Mouse (Mus musculus) neural tube, embryonic 12.5 days (tissue): ENCODE data around the gene Ptprcap. TPM values are rescaled to one million over a fixed set of nuclear protein-coding genes. Genes with fewer than 3 reads are reported as not detected.

Experiments
- ATAC-seq: fragments of 200-750 bp; cut with Nextera tagmentation; 2 replicates; pipeline ENCODE4 v1.8.0; 2017; ENCODE audit warnings: low read depth, mild to moderate bottlenecking, moderate TSS enrichment, moderate library complexity; ENCODE audit not compliant: low FRiP score
- H3K27ac ChIP-seq: fragments of 300-500 bp; sonication (generic); 2 replicates; pipeline ENCODE4 v1.5.1; 2016
- H3K27me3 ChIP-seq: fragments of 300-500 bp; sonication (generic); replicated peaks from 2 replicates; pipeline ENCODE4 v1.6.1; 2016; ENCODE audit warnings: mild to moderate bottlenecking
- H3K36me3 ChIP-seq: fragments of 300-500 bp; sonication (generic); 2 replicates; pipeline ENCODE4 v1.6.1; 2016; ENCODE audit warnings: mild to moderate bottlenecking
- H3K4me1 ChIP-seq: fragments of 300-500 bp; sonication (generic); 2 replicates; pipeline ENCODE4 v1.6.1; 2016
- H3K4me2 ChIP-seq: fragments of 300-500 bp; sonication (generic); replicated peaks from 2 replicates; pipeline ENCODE4 v1.6.1; 2016; ENCODE audit warnings: mild to moderate bottlenecking
- H3K4me3 ChIP-seq: fragments of 300-500 bp; sonication (generic); 2 replicates; pipeline ENCODE4 v1.5.1; 2016
- H3K9ac ChIP-seq: fragments of 300-500 bp; sonication (generic); 2 replicates; pipeline ENCODE4 v1.6.1; 2016; ENCODE audit warnings: mild to moderate bottlenecking
- H3K9me3 ChIP-seq: fragments of 300-500 bp; sonication (generic); 2 replicates; pipeline ENCODE4 v1.6.1; 2016; ENCODE audit warnings: mild to moderate bottlenecking
- WGBS: fragments of 180-500 bp; shearing (Covaris S2); methylation state at CpG from one replicate; pipeline ENCODE4 v1.1.7; 2016; 5-methylcytosine and 5-hydroxymethylcytosine counted together
- polyA plus RNA-seq: library from polyadenylated mRNA; unstranded; fragments of >200 nt; fragmentation: Nextera tagmentation; extraction: Ambion mirVana; gene quantifications from 2 replicates; pipeline ENCODE4 v1.2.1, GENCODE M21; 2016

Ptprcap gene
- polyA plus RNA-seq, 1 experiment from 2014 or later: 0.94 TPM

DNA sequence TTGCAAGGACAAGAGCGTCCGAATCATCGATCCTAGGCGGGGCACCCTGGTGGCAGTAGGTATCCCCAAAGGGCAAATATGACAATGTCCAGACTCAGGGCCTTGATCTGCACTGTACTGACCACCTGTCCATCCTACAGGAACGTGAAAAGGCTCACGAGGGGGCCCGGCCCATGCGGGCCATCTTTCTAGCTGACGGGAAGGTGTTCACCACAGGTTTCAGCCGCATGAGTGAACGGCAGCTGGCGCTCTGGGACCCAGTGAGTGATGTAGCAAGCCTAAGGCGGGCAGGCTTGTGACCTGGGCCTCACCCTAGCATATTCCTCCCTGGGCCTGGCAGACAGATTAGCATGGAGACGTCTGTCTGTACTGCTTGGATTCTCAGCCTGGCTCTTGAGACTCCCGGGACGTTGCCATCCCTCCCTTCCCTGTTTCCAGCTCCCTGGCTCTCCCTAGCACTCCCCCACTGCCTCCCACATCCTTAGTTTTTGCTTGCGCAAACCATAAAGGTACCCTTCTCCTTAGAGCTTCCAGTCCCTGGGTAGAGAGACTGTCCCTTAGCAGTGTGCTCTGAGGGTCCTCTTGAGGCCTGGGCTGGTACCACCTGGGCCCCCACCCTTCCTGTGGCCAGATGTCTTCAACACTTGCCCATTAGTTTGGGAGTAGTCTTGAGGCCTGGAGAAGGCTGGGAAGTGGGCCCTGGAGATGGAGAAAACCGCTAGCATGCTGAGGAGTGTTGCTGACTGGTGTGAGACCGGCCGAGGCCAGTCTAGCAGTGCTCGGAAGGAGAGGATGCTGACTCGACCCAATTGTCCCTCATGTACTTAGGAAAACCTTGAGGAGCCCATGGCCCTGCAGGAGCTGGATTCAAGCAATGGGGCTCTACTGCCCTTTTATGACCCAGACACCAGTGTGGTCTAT, 2.6 kb upstream of the Ptprcap start:
- H3K27ac ChIP-seq: no peak overlapping the region
- peaks cover 42% of the 10 kb centered on the region for H3K36me3 ChIP-seq
- H3K9me3 ChIP-seq: no peaks in the 10 kb centered on the region
- ATAC-seq: no peak
- H3K4me2 ChIP-seq: no peak overlapping the region
- WGBS: 91% methylated on average over 22 of the region's 22 CpGs
- H3K4me3 ChIP-seq: no peak overlapping the region
- peaks cover 17% of the 10 kb centered on the region for H3K4me1 ChIP-seq
- H3K27me3 ChIP-seq: no peaks in the 10 kb centered on the region
- H3K9ac ChIP-seq: no peak overlapping the region

DNA sequence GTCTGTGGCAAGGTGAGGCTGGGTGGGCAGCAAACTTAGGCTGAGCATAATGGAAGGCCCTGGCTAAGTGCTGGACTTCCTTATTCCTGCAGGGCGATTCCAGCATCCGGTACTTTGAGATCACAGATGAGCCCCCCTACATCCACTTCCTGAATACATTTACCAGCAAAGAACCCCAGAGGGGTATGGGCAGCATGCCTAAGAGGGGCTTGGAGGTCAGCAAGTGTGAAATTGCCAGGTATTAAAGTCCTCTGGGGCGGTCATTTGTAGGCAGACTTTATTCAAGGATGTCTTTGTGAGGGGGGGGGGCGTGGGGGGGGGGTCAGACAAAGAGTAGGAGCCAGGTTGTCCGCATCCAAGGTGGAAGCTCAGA, 1.9 kb upstream of the Ptprcap start:
- peaks cover 49% of the 10 kb centered on the region for H3K36me3 ChIP-seq
- peaks cover 17% of the 10 kb centered on the region for H3K4me1 ChIP-seq

DNA sequence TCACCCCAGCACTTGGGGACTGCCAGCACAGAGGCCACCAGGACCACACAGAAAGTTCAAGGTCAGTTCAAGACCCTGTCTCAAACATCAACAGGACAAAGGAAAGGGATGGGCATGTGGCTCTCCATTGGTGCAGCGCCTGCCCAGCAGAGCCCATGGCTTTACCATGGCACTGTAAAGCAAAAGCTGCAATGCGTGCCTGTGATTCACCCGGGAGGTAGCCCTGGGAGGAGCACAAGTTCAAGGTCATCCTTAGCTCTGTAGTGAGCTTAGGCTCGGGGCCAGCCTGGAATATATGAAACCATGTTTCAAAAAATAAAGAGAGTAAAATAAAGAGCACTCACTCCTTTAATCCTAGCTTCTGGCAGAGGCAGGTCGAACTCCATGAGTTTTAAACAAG, 1.5 kb upstream of the Ptprcap start:
- Histone ChIP-seq H3K4me3 (no peak overlapping the region), H3K27me3 (no peaks in the 10 kb centered on the region), H3K9ac (no peak overlapping the region), H3K9me3 (no peaks in the 10 kb centered on the region), H3K4me1 (peaks cover 17% of the 10 kb centered on the region), H3K4me2 (no peak overlapping the region), H3K36me3 (peaks cover 53% of the 10 kb centered on the region), H3K27ac (no peak overlapping the region)
- no peak for ATAC-seq
- 87% methylated on average over 5 of the region's 5 CpGs for WGBS

More for the DNA sequence above, 1.9 kb upstream of the Ptprcap start:
- H3K4me3 ChIP-seq: no peak overlapping the region
- WGBS: 67% methylated on average over 5 of the region's 5 CpGs
- no peaks in the 10 kb centered on the region for H3K9me3 ChIP-seq
- no peak overlapping the region for H3K4me2 ChIP-seq
- no peak overlapping the region for H3K27ac ChIP-seq
- H3K9ac ChIP-seq: no peak overlapping the region
- H3K27me3 ChIP-seq: no peaks in the 10 kb centered on the region
- ATAC-seq: no peak

DNA sequence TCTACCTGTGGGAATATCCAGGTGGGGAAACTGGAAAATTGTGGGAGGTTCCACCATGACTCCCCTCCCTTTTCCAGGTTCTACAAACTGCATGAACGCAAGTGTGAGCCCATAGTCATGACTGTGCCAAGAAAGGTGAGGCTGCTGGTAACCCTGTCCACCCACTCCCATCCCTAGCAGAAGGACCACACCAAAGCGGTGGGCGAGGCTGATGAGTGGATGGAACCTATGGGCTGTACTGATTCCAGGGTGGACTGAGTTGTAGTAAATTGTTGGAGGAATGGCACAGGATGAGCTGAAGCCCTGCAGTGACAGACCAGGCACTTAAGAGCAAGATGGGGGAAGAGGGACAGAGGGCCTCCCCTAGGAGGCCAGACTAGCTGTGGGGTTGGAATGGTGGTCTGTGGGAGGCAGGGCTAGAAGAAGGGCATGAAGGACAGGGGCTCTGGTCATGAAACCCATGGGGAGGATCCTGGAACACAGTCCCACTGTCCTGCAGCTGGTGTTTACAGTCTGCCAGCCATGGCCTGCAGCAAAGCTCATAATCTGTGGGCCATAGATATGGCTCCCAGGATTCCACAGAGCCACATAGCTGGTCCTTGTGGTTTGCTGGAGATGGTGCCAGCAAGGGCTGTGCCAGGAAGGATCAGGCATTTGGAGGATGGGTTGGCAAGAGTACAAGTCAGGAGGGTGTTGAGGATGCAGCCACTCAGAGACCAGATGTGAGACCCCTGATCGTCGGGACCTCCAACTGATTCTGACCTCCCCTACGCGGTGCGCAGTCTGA, 766 bp upstream of the Ptprcap start:
- Histone ChIP-seq H3K9me3 (no peaks in the 10 kb centered on the region), H3K27me3 (no peaks in the 10 kb centered on the region), H3K4me1 (peaks cover 16% of the 10 kb centered on the region), H3K27ac (no peak overlapping the region), H3K4me2 (no peak overlapping the region), H3K36me3 (peaks cover 60% of the 10 kb centered on the region), H3K4me3 (no peak overlapping the region), H3K9ac (no peak overlapping the region)
- WGBS: 91% methylated on average over 8 of the region's 8 CpGs
- no peak for ATAC-seq

DNA sequence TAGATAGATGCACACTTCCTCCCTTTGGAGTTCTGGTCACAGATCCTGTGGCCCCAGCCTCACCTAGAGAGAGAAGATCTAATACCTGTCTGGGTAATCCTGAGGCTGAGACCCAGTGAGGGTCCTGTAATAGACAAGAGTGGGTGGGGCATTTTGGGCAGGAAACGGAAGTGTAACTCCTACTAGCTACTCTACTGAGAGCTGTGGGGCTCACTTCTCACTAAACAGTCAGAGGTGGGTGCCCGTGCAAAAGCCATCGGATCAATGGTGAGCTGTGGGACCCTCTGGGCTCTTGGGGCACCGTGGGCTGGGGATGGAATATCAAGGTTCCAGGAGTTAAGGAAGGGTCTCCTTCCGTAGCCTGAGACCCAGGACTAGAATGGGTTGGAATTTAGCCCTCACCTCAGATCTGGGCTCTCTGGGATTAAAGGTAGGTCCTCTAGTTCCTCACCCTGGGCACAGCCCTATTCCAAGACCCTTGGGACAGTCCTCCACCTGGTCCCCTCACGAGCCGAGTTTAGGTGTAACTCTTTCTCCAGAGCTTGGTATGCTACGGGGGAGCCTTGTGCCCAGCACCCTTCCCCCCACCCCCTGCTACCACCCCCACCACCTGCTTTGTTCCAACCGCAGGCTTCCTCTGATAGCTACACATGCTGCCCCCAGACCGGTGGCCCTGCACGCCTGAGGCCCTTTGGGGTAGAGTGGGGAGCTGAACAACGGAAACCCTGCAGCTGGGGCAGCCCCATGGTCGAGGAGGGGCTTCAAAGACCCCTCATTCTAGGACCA, 1.2 kb downstream of the Ptprcap start:
- ATAC-seq: no peak
- Histone ChIP-seq H3K36me3 (peaks cover 80% of the 10 kb centered on the region), H3K27ac (no peak overlapping the region), H3K4me2 (no peak overlapping the region), H3K27me3 (no peaks in the 10 kb centered on the region), H3K4me3 (no peak overlapping the region), H3K9me3 (no peaks in the 10 kb centered on the region), H3K9ac (no peak overlapping the region), H3K4me1 (peaks cover 1% of the 10 kb centered on the region; the same call in 1 of the 2 replicates)
- 78% methylated on average over 13 of the region's 13 CpGs for WGBS

DNA sequence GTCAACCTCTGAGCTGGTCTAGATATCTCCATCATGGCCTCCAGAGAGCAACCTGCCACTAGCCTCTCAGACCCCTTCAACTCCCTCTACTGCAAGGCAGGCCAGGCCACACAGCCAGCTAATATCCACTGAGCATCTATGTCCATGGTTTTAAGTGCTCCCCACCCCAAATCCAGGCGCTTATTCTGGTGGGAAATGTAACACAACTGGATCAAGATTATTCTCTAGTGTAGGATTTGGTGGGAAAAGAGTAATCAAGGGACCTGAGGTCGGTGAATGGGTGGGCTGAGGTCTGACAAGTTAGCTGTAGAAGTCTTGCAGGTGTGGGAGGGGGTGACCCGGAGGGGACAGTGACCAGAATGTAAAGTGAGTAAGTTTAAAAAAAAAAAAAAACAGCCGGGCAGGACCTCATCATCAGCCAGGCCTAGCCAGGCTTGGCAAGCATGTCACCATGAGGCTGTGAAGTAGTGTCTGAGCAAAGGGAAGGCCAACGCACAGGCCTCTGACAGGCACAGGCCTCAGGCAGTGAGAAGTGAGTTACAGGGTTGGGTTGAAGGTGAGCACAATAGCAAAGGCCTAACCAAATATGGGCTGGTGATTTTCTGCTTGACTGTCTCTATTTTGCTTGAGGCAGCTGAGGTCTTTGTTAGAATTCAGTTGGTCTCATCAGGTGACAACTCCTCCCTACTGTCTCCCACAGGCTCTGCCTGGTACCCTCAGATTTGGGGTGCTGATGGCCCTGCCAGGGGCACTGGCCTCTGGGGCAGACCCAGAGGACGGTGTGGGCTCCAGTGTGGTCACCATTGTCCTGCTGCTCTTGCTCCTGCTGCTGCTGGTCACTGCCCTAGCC, 2.0 kb downstream of the Ptprcap start:
- no peak for ATAC-seq
- Histone ChIP-seq H3K36me3 (peaks cover 78% of the 10 kb centered on the region), H3K4me3 (no peak overlapping the region; the same call in 1 of the 2 replicates), H3K4me1 (no peaks in the 10 kb centered on the region), H3K9me3 (no peaks in the 10 kb centered on the region), H3K27ac (no peak overlapping the region; the same call in 1 of the 2 replicates), H3K27me3 (no peaks in the 10 kb centered on the region), H3K4me2 (no peak overlapping the region), H3K9ac (0 out of 2 replicates have a peak overlapping the region, but pooled peaks have one; percentile 13)
- WGBS: 72% methylated on average over 6 of the region's 6 CpGs

DNA sequence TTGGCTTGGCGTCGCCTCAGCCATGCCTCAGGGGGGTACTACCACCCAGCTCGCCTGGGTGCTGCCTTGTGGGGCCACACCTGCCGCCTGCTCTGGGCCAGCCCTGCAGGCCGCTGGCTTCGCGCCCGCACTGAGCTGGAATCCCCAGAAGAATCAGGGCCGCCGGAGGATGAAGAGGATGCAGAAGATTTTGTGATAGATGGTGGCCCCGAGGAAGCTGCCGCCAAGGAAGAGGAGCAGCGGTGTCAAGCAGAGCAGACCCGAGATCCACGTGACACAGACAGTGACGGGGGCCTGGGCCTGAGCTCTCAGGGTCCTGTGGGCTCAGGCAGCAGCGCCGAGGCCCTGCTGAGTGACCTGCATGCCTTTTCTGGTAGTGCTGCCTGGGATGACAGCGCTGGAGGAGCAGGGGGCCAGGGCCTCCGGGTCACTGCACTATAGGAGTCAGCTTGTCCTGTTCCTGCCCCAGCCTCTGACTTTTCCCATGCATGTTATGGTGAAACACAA, 2.7 kb downstream of the Ptprcap start:
- Histone ChIP-seq H3K27ac (no peak overlapping the region; the same call in 1 of the 2 replicates), H3K36me3 (peaks cover 77% of the 10 kb centered on the region), H3K27me3 (no peaks in the 10 kb centered on the region), H3K4me2 (no peak overlapping the region), H3K4me3 (no peak overlapping the region; the same call in 1 of the 2 replicates), H3K9ac (0 out of 2 replicates have a peak overlapping the region, but pooled peaks have one; percentile 13), H3K9me3 (no peaks in the 10 kb centered on the region), H3K4me1 (no peaks in the 10 kb centered on the region)
- ATAC-seq: no peak
- 77% methylated on average over 20 of the region's 20 CpGs for WGBS

DNA sequence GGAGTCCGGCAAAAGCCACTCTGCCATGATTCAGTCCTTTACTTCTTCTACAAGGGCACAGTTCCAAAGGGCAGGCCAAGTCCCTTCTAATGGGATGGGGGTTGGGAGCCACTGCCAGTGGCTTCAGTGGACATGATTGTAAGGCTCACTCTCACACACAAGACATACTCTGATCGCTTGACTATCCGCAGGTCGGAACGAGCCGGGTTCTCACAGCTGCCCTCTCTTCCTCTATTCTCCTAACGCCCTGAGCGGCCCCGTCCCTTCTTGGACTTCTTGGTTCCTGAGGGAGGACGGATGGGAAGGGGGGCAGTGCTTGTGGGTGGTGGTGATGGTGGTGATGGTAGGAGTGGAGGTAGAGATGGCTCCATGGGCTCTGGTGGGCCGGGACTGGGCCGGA, 3.4 kb downstream of the Ptprcap start:
- Histone ChIP-seq H3K9me3 (no peaks in the 10 kb centered on the region), H3K36me3 (peaks cover 75% of the 10 kb centered on the region), H3K4me1 (no peaks in the 10 kb centered on the region), H3K4me3 (no peak overlapping the region), H3K9ac (no peak overlapping the region), H3K4me2 (no peak overlapping the region), H3K27me3 (no peaks in the 10 kb centered on the region), H3K27ac (no peak overlapping the region)
- ATAC-seq: no peak
- WGBS: 89% methylated on average over 12 of the region's 12 CpGs

DNA sequence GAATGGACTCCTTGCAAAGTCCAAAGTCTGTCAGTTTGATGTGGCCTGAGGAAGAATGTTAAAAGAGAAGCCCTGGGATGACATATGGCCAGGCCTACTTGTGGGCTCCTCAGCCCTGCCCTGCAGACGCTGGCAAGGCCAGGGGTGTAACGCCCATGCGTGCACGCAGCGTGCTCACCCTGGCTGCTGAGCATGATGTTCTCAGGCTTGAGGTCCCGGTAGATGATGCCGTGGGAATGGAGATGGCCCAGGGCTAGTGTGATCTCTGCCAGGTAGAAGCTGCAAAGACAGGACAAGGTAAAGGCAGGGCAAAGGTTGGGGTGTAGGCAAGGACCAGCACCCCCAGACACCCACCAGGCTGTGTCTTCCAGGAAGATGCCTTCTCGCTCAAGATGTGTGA, 5.6 kb downstream of the Ptprcap start:
- peaks cover 54% of the 10 kb centered on the region for H3K36me3 ChIP-seq
- WGBS: 96% methylated on average over 8 of the region's 8 CpGs

DNA sequence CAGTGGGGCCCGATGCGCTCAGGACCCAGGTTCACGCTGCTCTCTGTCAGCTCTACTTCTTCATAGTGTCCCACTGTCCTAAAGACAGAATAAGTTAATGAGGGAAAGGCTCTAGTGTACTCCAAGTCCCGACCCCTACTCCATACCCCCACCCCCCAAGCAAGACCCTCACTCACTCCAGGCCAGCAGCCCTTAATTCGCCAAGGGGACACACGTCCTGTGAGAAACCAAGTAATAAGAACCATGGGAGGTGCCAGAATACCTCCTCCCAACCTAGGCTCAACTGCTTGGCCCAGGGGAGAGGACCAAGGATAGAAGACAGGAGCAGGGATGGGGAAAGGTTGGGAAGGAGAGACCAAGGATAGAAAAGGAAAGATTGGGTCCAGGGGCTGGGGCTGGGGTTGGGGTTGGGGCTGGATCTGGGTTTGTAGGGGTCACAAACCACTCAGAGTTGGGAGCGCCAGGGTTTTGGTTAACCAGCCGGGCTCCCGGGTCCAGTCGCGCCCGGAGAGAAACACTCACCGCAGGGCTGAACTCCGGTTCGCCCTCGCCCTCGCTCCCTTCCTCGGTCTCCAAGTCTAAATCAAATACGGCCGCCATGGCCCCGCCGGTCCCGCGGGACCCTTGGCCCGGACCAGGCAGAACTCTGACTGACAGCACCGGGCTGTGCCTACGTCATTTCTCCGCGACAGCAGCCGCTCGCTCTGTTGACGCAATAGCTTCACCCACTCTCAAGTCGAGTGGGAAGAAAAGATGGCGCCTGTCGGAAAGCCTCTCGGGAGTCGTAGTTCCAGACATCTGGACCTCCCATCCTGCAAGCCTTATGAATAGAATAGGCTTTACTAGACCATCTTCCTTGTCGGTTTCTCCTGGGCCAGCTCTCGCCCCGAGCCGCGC, 9.5 kb downstream of the Ptprcap start, which contains the start of gene Rps6kb2:
Rps6kb2 (minus strand) TSS at position 709 of the 897 bp plus-strand sequence.
- Histone ChIP-seq H3K9ac (peak within 1 kb of the TSS; percentile 82), H3K27me3 (no peaks in the 10 kb centered on the region), H3K27ac (peak within 1 kb of the TSS; percentile 62), H3K9me3 (no peaks in the 10 kb centered on the region), H3K4me2 (peak within 1 kb of the TSS; percentile 97), H3K36me3 (peaks cover 32% of the 10 kb centered on the region), H3K4me1 (peaks cover 8% of the 10 kb centered on the region), H3K4me3 (peak within 1 kb of the TSS; percentile 68)
- WGBS: 7% methylated on average over 42 of the region's 42 CpGs
- peak; percentile 93 for ATAC-seq

More for the DNA sequence above, 5.6 kb downstream of the Ptprcap start:
- H3K27ac ChIP-seq: no peak overlapping the region
- no peak overlapping the region for H3K4me3 ChIP-seq
- no peaks in the 10 kb centered on the region for H3K27me3 ChIP-seq
- H3K4me2 ChIP-seq: no peak overlapping the region
- no peak for ATAC-seq
- H3K4me1 ChIP-seq: peaks cover 8% of the 10 kb centered on the region
- no peak overlapping the region for H3K9ac ChIP-seq
- no peaks in the 10 kb centered on the region for H3K9me3 ChIP-seq
